Mouse (Mus musculus) left cerebral cortex, adult 8-10 months (tissue): Measurements from ENCODE around the gene Dda1. TPM values are rescaled to one million over a fixed set of nuclear protein-coding genes. Genes with fewer than 3 reads are reported as not detected.
A peak's percentile ranks its signal among the peaks of the same experiment; 100 is the strongest.
"Not testable (repeated sequence)": the region's sequence is repeated elsewhere in the genome, so short reads cannot be mapped to it uniquely, and the experiment has no call there.

Experiments used
- DNase-seq, 2 experiments: peaks; one replicate each; pipeline ENCODE4 v3.0.0; 2022; ENCODE audit warnings: low spot score in 2 of 2
- total RNA-seq, 4 experiments: library from RNA; stranded (reverse); gene quantifications; 2 replicates each; pipeline ENCODE4 v1.2.4; 2022

Dda1 gene
- total RNA-seq, 4 experiments from 2014 or later: 59.4 to 75.0 (median 64.0) TPM

DNA sequence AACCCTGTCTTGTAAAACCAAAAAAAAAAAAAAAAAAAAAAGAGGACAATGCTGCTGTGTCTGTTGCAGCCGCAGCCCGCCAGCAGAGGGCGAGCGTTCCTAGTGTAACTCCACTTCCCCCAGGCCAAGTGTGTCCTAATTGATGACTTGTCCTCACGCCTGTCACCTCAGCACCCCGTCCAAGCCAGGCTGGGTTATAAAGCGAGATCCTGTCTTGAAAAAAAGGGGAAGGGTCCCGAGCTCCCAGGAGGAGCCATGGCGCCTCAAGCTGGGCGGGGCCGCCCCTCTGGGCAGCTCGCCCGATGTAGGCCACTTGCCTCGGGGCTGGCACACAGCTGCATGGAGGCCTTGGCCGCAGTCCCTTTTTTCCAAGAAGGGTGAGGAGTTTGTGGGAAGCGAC lies 26.0 kb downstream of the Dda1 start:
- peak; percentile 61 to 74 for DNase-seq

DNA sequence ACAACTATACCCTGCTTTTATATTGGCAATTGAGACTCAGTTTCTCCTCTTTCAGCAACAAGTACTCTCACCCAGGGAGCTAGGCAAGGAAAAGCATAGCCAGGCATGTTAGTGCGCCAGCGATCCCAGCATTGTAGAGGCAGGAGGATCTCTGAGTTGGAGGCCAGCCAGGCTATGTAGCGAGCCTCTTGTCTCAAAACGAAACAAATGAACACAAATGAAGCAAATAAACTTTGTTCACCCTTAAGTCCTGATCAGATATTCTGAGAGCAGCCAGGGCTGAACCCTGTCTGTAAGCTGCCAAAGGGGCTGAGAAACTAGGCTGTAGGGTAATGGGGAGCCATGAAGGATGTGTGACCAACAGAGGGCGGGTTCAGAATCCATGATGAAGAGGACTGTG lies 26.8 kb downstream of the Dda1 start:
- DNase-seq: no peak

DNA sequence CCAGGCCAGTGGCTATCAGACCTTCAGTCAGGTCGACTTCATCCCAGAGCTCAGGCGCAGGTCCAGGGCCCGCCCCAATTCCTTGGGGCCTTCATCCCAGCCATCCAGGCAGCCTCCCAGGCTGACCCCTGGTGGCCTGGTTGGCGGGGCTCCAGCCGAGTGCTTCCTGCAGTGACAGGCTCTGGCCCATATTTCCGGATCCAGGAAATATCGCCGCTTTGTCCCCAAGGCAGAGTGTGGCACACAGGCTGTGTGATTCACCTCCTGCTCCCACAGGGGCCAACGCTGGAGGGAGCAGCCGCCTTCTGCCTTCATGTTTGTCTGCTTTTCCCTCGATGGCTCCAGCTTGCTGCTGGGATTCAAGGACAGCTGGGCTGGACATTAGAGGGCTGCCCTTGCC lies 27.5 kb downstream of the Dda1 start:
- DNase-seq: no peak

DNA sequence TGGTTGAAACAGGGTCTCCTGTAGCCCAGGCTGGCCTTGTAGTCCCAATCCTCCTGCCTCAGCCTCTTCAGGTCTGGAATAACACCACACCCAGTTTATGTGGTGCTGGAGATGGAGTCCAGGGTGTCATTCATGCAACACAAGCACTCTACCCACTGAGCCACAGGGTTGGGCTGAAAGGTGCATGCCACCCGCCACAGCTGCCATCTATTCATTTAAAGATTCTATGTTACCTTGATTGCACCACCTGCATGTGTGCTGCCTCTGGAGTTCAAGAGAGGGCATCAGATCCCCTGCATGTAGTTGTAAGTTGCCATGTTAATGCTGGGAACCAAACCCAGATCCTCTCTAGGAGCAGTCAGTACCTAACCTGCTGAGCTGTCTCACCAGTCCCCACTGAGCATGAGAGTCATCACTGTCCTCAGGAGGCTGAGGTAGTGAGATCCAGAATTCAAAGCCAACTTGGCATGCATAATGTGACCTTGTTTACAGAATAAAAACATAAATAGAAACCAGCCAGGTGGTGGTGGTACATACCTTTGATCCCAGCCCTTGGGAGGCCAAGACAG lies 28.2 kb downstream of the Dda1 start:
- DNase-seq: no peak

DNA sequence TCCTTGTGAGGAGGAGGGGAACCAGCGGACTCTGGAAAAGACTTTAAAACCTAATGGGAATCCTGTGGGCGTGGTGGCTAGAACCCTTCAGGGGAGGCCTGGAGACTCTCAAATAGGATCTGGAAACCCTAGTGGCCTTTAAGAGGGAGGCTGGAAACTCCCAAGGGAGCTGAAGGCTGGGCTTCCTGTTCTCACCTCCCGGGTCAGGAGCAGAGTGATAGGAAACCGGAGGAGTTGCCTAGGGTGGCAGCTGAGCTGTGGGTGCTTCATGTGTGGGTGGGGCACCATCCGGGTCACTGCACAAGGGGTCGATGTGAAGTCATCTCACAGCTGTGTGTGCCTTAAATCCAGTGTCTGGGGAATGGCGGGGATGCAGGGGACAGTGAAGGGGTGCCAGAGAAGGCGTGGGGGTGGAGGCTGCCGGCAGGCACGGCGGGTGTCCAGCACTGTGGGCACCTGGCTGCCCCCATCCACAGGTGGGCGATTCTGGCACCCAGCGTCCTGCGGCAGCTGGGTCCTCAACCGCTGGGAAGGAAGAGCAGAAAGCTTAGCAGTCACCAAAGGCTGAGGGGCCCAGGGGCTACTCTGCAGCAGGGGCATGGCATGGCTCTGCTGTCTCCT lies 29.0 kb downstream of the Dda1 start:
- no peak for DNase-seq

DNA sequence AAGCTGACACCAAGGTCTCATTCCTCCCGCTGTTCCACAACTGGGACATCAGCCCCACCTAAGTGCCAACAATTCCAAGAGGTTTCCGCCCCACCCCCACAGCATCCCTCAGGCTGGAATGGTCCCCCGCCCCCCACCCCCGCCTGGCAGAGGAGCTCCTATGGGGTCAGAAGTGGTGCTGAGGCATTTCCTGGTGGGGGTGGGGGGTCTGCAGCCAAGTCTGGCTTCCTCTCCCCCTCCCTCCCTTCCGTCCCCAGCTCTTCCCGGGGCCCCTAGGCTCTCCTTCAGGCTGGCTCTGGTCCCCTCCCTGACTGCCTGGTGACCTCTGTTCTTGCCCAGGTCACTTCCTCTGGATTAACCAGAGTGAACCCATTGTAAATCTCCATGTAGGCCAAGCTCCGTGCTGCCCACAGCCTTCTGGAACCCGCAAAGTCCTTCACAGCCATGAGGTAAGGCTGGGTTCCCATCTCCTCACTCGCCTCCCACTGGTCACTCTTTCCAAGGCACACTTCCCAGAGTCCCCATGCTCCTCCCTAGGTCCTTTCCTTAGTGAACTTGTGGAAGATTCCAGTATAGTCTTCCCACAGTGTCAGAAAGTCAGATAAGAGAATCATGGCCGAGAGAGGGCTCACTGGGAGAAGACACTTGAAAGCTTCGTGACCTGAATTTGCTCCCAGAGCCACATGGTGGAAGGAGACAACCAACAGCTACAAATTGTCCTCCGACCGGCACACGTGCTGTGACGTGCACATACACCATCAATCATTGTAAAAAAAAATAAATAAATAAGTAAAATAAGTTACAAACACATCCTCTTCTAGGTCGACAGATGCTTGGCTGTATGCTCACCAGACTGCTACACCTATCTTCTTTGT lies 30.1 kb downstream of the Dda1 start:
- DNase-seq: no peak

DNA sequence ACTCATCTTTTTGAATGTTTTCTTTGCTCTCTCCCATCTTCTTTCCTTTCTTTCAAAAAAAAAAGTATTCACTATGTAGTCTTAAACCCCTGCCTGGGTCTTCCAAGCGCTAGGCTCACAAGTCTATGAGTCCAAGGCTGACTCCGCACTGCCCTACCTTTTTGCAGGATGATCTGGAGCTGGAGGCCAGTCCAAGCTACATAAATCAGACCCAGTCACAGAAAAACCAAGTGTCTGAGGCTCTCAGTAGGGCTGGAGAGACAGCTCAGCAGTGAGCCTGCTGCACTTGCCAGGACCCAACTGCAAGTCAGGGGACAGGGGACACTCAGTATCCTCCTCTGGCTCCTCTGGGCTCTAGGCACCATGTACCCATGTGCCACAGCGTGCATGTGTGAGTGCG lies 35.4 kb downstream of the Dda1 start:
- no peak for DNase-seq

DNA sequence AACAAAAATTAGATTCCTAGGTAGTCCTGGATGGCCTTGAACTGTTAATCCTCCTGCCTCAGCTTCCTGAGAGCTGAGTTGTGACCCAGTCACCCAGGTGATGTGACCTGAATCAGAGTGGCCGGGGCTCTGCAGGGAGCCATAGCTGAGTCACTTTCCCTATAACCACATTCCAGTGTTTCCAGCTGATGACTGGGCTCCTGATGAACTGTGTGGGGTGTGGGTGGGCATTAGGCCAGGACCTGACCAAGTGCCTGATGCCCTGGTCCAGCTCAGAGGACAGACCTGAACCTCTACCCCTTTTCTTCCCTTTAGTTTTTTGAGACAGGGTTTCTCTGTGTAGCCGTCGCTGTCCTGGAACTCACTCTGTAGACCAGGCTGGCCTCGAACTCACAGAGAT lies 36.3 kb downstream of the Dda1 start:
- no peak for DNase-seq

DNA sequence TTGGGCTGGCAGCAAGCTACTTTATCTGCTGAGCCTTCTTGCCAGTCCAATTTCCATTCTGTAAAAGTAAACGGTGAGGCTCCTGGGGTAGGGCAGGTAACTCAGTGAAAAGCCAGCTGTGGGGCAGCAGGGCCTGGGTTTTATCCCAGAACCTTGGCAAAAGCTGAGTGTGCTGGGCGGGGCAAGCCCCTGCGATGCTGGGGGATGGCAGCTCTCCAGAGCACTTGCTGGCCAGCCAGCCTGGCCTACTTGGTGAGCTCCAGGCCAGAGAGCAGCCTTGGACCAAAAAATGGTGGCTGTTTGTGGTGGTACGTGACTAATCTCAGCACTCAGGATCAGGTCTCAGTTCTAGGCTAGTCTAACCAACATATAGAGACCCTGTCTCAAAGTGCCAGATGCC lies 37.0 kb downstream of the Dda1 start:
- DNase-seq: no peak

DNA sequence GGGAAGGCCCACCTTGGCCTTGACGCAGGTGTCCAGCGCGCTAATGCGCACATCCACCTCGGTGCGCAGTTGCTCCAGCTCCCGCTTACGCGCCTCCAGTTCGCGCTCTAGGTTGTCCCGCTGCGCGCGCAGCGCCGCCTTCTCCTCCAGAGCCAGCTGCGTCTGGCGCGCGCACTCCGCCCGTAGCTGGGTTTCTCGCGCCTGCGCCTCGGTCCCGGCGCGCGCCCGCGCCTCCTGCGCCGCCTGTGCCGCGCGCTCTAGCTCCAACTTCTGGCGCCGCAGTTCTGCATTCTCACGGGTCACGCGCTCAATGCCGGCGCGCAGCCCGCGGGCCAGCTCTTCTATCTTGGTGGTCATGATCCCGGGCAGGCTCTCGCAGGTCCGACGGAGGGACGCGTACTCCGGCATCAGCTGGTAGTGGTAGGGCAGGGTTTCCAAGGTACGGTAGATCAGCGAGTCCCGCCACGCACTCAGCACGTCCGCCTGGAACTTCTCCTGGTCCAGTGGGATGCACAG lies 38.6 kb downstream of the Dda1 start:
- DNase-seq: peak in 1 of 2 experiments; percentile 84

DNA sequence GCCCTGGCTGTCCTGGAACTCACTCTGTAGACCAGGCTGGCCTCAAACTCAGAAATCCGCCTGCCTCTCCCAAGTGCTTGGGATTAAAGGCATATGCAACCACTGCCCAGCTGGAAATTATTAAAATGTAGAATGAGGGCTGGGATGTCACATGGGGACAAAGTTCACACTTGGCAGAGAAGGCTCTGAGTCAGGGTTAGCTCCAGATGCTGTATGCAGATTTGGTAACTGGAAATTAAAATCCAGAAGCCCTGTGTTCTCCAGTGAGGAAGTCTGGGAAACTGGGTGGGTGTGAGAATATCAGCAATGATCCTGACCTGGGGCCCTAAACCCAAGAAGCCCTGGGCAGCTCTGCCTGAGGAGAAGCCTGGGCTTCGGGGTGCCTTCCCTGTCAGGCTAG lies 40.3 kb downstream of the Dda1 start:
- no peak for DNase-seq

DNA sequence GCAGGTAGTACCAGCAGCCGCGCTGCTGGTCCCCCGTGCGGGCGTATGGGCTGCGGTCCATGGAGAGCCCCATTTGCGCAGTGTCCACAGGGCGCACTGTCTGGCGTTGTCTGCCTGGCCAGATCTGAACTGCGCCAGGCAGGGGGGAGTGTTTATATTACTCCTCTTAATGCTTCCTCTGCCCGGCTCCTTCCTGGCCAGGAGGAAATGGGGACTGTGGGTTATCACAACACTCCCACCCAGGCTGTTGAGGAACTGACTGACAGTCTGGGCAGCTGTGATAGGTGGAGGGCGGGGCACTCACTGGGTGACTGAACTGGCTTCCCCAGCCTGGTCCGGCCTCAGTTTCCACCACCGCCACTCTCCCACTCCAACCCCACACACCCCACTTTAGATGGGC lies 42.6 kb downstream of the Dda1 start, which contains the start of gene Plvap:
TSS of gene Plvap (minus strand) at position 109 of the 400 bp plus-strand sequence.
- no peak for DNase-seq

DNA sequence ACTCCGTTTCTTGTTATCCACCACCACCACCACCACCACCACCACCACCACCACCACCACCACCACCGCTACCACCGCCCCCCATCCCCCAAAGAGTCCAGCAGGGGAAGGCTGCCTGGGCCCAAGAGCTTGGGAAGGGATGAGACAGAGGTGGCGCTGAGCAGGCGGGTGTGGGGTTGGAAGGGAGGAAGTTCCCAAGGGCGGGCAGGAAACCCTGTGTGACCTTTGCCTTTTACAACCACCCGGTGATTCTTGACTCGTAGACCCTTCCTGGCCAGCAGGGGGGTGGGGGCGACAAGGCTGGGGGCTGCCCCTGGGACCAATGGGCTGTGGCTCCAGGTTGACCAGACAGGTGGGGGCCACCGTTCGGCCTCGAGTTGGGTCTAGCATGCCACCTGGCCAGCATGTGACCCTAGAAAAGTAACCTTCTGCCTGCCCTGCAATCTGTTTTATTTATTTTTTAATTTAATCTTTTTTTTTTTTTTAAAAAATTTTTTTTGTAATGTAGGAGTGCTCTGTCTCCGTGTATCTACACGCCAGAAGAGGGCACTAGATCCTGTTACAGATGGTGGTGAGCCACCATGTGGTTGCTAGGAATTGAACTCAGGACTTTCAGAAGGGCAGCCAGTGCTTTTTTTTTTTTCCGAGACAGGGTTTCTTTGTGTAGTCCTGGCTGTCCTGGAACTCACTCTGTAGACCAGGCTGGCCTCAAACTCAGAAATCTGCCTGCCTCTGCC lies 44.2 kb downstream of the Dda1 start:
- no peak for DNase-seq

DNA sequence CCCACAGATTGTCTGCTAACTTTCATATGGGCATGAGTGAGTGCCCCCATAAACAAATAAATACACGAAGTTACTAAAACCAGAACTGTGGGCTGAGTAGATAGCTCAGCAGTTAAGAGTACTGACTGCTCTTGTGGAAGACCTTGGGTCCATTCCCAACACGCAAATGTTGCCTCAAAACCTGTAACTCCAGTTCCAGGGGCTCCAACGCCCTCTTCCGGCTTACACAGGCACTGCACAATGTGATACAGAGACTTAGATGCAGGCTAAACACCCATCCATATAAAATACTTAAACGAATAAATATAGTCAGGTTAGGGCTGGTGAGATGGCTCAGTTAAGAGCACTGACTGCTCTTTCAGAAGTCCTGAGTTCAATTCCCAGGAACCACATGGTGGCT lies 46.0 kb downstream of the Dda1 start:
- DNase-seq: no peak

DNA sequence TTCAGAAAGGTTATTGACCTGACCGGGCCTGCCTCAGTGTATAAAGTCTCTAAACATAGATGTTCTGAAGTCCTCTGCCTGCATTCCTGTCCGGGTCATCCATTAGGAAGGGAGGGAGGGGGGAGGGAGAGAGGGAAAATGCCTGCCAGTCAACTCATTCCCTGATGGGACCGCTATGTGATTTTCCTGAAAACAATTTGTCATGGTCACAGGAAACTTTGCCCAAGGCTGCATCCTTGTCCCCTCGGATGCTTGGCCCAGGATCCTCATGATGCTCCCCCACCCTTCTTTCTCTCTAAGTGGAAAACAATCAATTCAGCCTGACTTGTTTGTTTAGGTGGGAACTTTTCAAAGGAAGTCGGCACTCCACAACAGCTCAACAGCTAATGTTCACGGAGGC lies 47.8 kb downstream of the Dda1 start:
- DNase-seq: no peak

DNA sequence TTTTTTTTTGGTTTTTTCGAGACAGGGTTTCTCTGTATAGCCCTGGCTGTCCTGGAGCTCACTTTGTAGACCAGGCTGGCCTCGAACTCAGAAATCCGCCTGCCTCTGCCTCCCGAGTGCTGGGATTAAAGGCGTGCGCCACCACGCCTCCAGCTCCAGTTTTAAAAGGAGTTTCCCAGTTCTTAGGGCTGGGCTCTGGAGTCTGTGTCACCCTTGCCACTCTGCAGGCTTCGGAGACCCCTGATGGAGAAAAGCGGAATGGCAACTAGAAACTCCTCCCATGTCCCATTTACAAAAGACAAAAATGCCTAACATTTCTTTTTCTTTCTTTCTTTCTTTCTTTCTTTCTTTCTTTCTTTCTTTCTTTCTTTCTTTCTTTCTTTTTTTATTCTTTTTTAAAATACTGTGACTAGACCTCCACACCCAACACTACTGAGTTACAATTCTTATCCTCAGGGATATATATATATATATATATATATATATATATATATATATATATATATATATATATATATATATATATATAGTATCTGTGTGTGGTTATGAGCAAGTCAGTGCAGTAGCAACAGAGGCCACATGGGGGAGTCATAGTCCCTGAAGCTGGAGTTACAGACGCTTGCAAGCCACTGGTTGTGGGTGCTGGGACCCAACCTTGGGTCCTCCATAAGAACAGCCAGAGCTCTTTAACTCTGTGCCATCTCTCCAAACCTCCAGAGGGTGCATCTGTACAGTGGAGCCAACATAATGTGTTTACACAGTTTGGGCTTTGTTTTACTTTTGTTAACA lies 50.2 kb downstream of the Dda1 start:
- not testable (repeated sequence) for DNase-seq

DNA sequence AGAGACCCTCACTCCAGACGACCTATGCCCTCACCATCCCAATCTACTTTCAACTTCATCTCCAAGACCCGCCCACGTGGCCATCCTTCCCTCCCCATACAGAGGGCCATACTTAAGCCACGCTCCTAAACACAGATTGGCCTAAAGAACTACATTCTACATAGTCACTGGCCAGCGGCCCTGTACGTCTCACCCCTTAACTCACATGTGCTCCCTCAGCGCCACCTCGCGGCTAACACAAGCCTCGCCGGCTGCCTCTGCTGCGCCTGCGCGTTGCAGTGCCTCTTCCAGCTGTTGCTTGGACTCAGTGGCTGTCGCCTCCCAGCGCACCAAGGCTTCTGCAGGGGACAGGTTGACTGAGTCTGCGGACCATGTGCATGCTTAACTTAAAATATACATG lies 52.6 kb downstream of the Dda1 start:
- peak; percentile 83 to 85 for DNase-seq

DNA sequence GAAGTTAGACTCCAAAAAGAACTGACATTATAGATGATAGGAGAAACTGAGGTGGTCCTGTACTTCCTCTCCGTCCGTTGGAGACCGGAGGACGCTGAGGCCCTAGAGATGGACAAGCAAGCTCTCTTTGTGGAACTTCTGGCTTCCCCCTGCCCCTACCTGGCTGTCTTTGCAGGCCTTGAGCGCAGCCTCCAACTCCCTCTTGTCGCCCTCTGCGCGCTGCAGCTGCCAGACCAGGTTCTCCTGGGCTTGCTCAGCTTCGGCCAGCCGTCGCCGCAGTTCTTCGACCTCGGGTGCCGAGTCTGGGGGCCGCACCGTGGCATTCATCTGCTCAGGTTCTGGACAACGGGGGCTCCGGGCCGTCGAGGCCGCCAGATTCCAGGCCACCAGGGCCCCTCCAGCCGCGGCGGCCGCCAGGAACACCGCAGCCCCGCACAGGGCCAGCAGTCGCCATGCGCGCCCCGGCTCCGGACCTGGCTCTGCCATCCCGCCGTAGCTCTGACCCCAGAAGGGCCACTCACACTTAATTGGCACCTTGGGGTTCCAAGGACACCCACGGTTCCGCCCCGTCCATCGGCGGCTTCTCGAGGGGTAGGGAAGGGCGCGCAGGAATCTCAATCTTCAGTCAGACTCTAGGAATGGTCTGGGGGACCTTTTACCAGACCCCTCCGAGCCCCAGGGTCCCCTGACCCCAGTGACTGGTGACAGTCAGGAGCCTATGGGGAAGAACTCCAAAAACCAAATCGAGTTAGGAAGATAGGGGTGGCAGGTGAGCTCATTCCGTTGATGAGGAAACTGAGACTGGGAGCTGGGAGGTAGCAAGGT lies 56.4 kb downstream of the Dda1 start, which contains the start of gene Ccdc194:
TSS of gene Ccdc194 (minus strand) at position 486 of the 825 bp plus-strand sequence.
- no peak for DNase-seq
